ENCODE assay signal across 10 mouse cellular contexts in the genomic region with DNA sequence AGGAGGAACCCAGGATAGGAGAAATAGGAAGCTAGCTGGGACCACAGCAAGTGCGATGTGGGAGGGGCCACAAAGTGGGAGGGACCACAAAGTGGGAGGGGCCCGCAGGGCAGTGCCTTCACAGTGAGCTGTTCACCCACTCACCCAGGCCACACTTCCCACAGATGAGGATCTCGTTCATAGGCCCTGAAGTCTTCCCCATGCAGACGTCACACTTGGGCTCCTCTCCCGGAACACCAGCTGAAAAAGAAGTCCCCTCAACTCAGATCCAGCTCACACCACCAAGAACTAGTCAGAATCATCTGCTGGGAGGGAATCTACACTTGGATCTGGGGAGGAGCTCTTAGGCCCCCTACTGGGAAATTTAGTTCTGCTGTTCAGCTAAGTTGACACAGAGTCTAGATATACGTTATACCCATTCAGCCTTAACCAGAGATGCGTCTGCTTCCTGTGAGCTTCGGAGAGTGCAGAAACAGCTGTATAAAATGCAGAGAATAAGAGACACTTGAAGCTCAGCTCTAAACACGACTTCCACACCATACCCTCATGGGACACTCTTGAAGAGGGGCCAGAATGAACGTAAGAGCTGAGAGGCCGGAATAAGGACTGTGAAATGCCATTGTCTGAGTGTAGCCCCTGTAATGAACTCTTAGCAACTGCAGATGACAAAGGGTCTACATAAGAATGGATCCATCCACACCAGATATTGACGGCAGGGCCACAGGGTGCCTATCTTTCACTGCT. TPM values are rescaled to one million over a fixed set of nuclear protein-coding genes. Genes with fewer than 3 reads are reported as not detected.
DNase-seq lines count a peak whose midpoint lies in the region; ATAC-seq and TF ChIP-seq lines count a peak whose summit lies in the region.
"Had no signal": no experiment of that assay in that cellular context is flagged by ENCODE, and none has a peak within 500 bp of the region (broad histone marks: within the 10 kb centered on the region; RNA-seq: fewer than 3 reads in every experiment).

No protein-coding gene starts in this region.

- no peak overlapping the region for H3K4me3 ChIP-seq in layer of hippocampus, adult 2 months
- H3K4me3 ChIP-seq in forebrain, embryonic 16.5 days (replicated peaks; ENCODE audit: low read length): no peak overlapping the region
- H3K4me3 ChIP-seq: embryonic facial prominence, embryonic 12.5 days; limb, embryonic 13.5 days had no signal

- H3K4me2 ChIP-seq in forebrain, embryonic 16.5 days (ENCODE audit: low read length): no peak overlapping the region
- H3K4me2 ChIP-seq: embryonic facial prominence, embryonic 12.5 days; limb, embryonic 13.5 days had no signal

- no peaks in the 10 kb centered on the region for H3K9me3 ChIP-seq in forebrain, embryonic 16.5 days (ENCODE audit: control insufficient read depth, low read length)
- H3K9me3 ChIP-seq: embryonic facial prominence, embryonic 12.5 days; limb, embryonic 13.5 days had no signal

- peak; percentile 37 for ATAC-seq in monocyte, adult 5-6 weeks (replicated peaks; ENCODE audit: insufficient number of reproducible peaks, low FRiP score, low TSS enrichment, poor library complexity, severe bottlenecking)
- no peak for ATAC-seq in forebrain, embryonic 16.5 days

- no peaks in the 10 kb centered on the region for H3K27me3 ChIP-seq in forebrain, embryonic 16.5 days (replicated peaks; ENCODE audit: control insufficient read depth, insufficient read depth, low read length)

- TF ChIP-seq CTCF in layer of hippocampus, adult 2 months (conservative IDR thresholded peaks at IDR 0.05): peak; percentile 48

- no peaks in the 10 kb centered on the region for H3K36me3 ChIP-seq in forebrain, embryonic 16.5 days (ENCODE audit: control insufficient read depth, insufficient read depth)
- H3K36me3 ChIP-seq: embryonic facial prominence, embryonic 12.5 days; limb, embryonic 13.5 days had no signal

- WGBS in forebrain, embryonic 16.5 days: 59% methylated on average over 12 of the region's 12 CpGs

- H3K9ac ChIP-seq in forebrain, embryonic 16.5 days (replicated peaks; ENCODE audit: low read depth, low read length): no peak overlapping the region
- H3K9ac ChIP-seq: embryonic facial prominence, embryonic 12.5 days; limb, embryonic 13.5 days had no signal

- H3K27ac ChIP-seq in layer of hippocampus, adult 2 months: no peak overlapping the region
- H3K27ac ChIP-seq in forebrain, embryonic 16.5 days (ENCODE audit: low read length): no peak overlapping the region
- H3K27ac ChIP-seq: embryonic facial prominence, embryonic 12.5 days; limb, embryonic 13.5 days had no signal

- DNase-seq in layer of hippocampus, adult 2 months (ENCODE audit: low spot score in 2 of 2): no peak
- DNase-seq in layer of hippocampus, adult 9-10 months (ENCODE audit: low spot score): no peak
- peak; percentile 20 for DNase-seq in MN1 (ENCODE audit: low spot score)
- DNase-seq in c-Kit-positive CD71-positive TER-119-negative erythroid progenitor cells, embryonic 14.5 days (ENCODE audit: low read depth): peak; percentile 59
- peak; percentile 73 for DNase-seq in kidney, postnatal 10 days
- no peak for DNase-seq in ovary, postnatal 10 days (ENCODE audit: low spot score)

- peaks cover 13% of the 10 kb centered on the region for H3K4me1 ChIP-seq in forebrain, embryonic 16.5 days (replicated peaks; ENCODE audit: control insufficient read depth, insufficient read depth, low read length)

RNA-seq across cellular contexts. Expression of gene Phf19, which starts 6.8 kb away (rescaled TPM):
- 1 to 10 TPM; 1.1 to 1.2 TPM for total RNA-seq in layer of hippocampus, adult 2 months (2021)
- total RNA-seq in monocyte, adult 5-6 weeks (2017): 1.1 to 5.3 TPM (median 1.4 TPM) in 3 replicates
- 3.8 and 4.5 TPM in 2 replicates for polyA plus RNA-seq in forebrain, embryonic 16.5 days (2015; fragmentation: Nextera tagmentation; extraction: Ambion mirVana)

RNA-seq across cellular contexts. Expression of gene Psmd5, which starts 32.3 kb away (rescaled TPM):
- 10 to 100 TPM; 36.1 to 43.1 TPM for total RNA-seq in layer of hippocampus, adult 2 months (2021)
- total RNA-seq in monocyte, adult 5-6 weeks (2017): 18.7 to 33.4 TPM (median 20.4 TPM) in 3 replicates
- polyA plus RNA-seq in forebrain, embryonic 16.5 days (2015; fragmentation: Nextera tagmentation; extraction: Ambion mirVana): 102 and 105 TPM in 2 replicates

RNA-seq across cellular contexts. Expression of gene Cutal, which starts 32.8 kb away (rescaled TPM):
- total RNA-seq in layer of hippocampus, adult 2 months (2021): under 1 TPM; 0.15 to 0.41 TPM
- total RNA-seq in monocyte, adult 5-6 weeks (2017): not detected in 3 replicates
- polyA plus RNA-seq in forebrain, embryonic 16.5 days (2015; fragmentation: Nextera tagmentation; extraction: Ambion mirVana): 0.17 TPM in 1 of 2 replicates, not detected in the other
- polyA plus RNA-seq: embryonic facial prominence, embryonic 12.5 days had no signal

RNA-seq across cellular contexts. Expression of gene Traf1, which starts 54.5 kb away (rescaled TPM):
- total RNA-seq in layer of hippocampus, adult 2 months (2021): 1 to 10 TPM; 3.5 to 3.8 TPM
- total RNA-seq in monocyte, adult 5-6 weeks (2017): 94.2 to 168 TPM (median 96.5 TPM) in 3 replicates
- 1.3 and 1.8 TPM in 2 replicates for polyA plus RNA-seq in forebrain, embryonic 16.5 days (2015; fragmentation: Nextera tagmentation; extraction: Ambion mirVana)

Comparison
In these comparisons a context has a peak if more than half of its experiments do, and no peak if none do; other contexts are left out.
1. DNase-seq: peak in MN1 (single experiment), c-Kit-positive CD71-positive TER-119-negative erythroid progenitor cells, embryonic 14.5 days (single experiment) and kidney, postnatal 10 days (single experiment); none in layer of hippocampus, adult 2 months (0 of 2), layer of hippocampus, adult 9-10 months (single experiment) and ovary, postnatal 10 days (single experiment).